Mouse (Mus musculus) intestine, embryonic 14.5 days (tissue): ENCODE measurements around the gene Ambra1. TPM values are rescaled to one million over a fixed set of nuclear protein-coding genes. Genes with fewer than 3 reads are reported as not detected.
A peak's percentile ranks its signal among the peaks of the same experiment; 100 is the strongest.

ENCODE experiments used
- ATAC-seq: fragments of 200-750 bp; cut with Nextera tagmentation; replicated peaks from 2 replicates; pipeline ENCODE4 v1.8.0; 2017; ENCODE audit warnings: low read depth, moderate number of reproducible peaks, moderate TSS enrichment, moderate library complexity; ENCODE audit not compliant: low FRiP score, low TSS enrichment
- DNase-seq: peaks from one replicate; pipeline ENCODE4 v3.0.0-alpha.2; 2018; ENCODE audit warnings: low spot score
- H3K27ac ChIP-seq: fragments of 300-500 bp; sonication (generic); 2 replicates; pipeline ENCODE4 v1.5.1; 2014; ENCODE audit warnings: low read depth, mild to moderate bottlenecking, control low read depth
- H3K27me3 ChIP-seq: fragments of 300-500 bp; sonication (generic); replicated peaks from 2 replicates; pipeline ENCODE4 v1.6.1; 2014; ENCODE audit warnings: low read length, control low read depth; ENCODE audit not compliant: control insufficient read depth, insufficient read depth
- H3K36me3 ChIP-seq: fragments of 300-500 bp; sonication (generic); 2 replicates; pipeline ENCODE4 v1.6.1; 2014; ENCODE audit warnings: low read length, control low read depth; ENCODE audit not compliant: control insufficient read depth, insufficient read depth
- H3K4me1 ChIP-seq: fragments of 300-500 bp; sonication (generic); replicated peaks from 2 replicates; pipeline ENCODE4 v1.6.1; 2014; ENCODE audit warnings: low read length, control low read depth, mixed read lengths; ENCODE audit not compliant: control insufficient read depth, insufficient read depth
- H3K4me2 ChIP-seq: fragments of 300-500 bp; sonication (generic); 2 replicates; pipeline ENCODE4 v1.6.1; 2014; ENCODE audit warnings: low read length
- H3K4me3 ChIP-seq: fragments of 300-500 bp; sonication (generic); 2 replicates; pipeline ENCODE4 v1.5.1; 2014; ENCODE audit warnings: low read depth, low read length, control low read depth, mixed read lengths
- H3K9ac ChIP-seq: fragments of 300-500 bp; sonication (generic); 2 replicates; pipeline ENCODE4 v1.6.1; 2014; ENCODE audit warnings: mild to moderate bottlenecking, low read length
- H3K9me3 ChIP-seq: fragments of 300-500 bp; sonication (generic); 2 replicates; pipeline ENCODE4 v1.6.1; 2016; ENCODE audit warnings: low read length, control low read depth; ENCODE audit not compliant: control insufficient read depth
- WGBS: fragments of 180-500 bp; shearing (Covaris S2); extraction: QIAGEN DNeasy Blood & Tissue Kit; methylation state at CpG from one replicate; pipeline ENCODE4 v1.1.7; 2014; 5-methylcytosine and 5-hydroxymethylcytosine counted together
- microRNA-seq: library from miRNA; unstranded; fragments of <30 nt; microRNA quantifications from one replicate; pipeline ENCODE4, GENCODE M21; 2016
- polyA plus RNA-seq: library from polyadenylated mRNA; unstranded; fragments of >200 nt; fragmentation: Nextera tagmentation; extraction: Ambion mirVana; gene quantifications from 2 replicates; pipeline ENCODE4 v1.2.1, GENCODE M21; 2014

The Ambra1 gene
- polyA plus RNA-seq, 1 experiment from 2014 or later = 15.7 TPM

DNA sequence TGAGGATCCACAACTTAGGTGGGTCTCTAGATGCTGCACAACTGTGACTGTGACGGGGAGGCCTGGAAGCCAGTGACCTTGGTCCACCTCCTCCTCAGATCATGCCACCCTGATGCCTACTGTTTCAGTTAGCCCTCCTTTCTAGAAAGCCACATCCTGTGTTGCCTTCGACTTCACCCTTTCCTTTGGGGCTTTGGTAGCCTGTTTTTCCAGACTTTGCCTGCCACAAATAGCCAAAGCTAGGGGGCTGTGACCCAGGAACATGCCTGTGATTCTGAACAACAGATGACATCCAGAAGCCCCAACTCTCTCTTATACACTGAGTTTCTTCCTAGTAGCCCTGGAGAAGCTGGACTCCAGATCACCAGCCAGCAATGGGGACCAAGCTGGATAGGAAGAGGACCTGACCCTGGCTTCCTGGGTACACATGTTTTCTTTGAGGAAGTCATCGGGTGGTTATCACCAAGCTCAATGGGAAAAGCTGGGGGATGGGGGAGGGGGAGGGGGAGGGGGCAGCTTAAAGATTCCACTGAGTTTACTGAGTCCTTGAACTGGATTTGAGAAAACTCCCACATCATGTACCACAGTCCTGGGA, 234.8 kb downstream of the Ambra1 start:
- peak overlapping the region; percentile 93 for H3K4me2 ChIP-seq
- peaks cover 39% of the 10 kb centered on the region for H3K4me1 ChIP-seq

DNA sequence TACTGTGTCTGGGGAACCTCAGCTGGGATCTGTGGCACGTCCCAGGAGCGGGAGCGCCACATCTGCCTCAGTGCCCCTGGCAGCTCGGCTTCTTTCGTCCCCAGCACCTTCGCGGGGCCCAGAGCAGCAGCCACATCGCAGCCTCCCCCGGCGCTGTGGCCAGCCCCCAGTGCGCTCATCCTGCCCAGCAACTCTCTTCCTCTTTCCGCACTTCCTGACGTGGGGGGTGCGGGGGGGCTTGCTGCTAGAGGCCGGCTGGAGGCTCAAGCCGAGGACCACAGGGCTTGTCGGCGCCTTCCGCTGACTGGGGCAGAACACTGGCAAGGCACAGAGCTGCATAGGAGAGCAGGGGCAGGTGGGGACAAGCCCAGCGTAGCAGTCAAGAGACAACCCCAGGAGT, 235.5 kb downstream of the Ambra1 start:
- Histone ChIP-seq H3K27me3 (no peaks in the 10 kb centered on the region), H3K4me1 (peaks cover 34% of the 10 kb centered on the region), H3K36me3 (no peaks in the 10 kb centered on the region), H3K9me3 (no peaks in the 10 kb centered on the region), H3K27ac (no peak overlapping the region), H3K4me3 (peak overlapping the region; percentile 16), H3K4me2 (peak overlapping the region; percentile 41), H3K9ac (peak overlapping the region; percentile 8)
- 19% methylated on average over 20 of the region's 20 CpGs for WGBS
- ATAC-seq = no peak
- no peak for DNase-seq

More for the DNA sequence above, 234.8 kb downstream of the Ambra1 start:
- no peak overlapping the region for H3K27ac ChIP-seq
- ATAC-seq (no peak), DNase-seq (no peak)
- no peaks in the 10 kb centered on the region for H3K36me3 ChIP-seq
- H3K9me3 ChIP-seq = no peaks in the 10 kb centered on the region
- H3K4me3 ChIP-seq = 0 out of 2 replicates have a peak overlapping the region, but pooled peaks have one; percentile 16
- no peaks in the 10 kb centered on the region for H3K27me3 ChIP-seq
- 71% methylated on average over 3 of the region's 3 CpGs for WGBS
- H3K9ac ChIP-seq = no peak overlapping the region

DNA sequence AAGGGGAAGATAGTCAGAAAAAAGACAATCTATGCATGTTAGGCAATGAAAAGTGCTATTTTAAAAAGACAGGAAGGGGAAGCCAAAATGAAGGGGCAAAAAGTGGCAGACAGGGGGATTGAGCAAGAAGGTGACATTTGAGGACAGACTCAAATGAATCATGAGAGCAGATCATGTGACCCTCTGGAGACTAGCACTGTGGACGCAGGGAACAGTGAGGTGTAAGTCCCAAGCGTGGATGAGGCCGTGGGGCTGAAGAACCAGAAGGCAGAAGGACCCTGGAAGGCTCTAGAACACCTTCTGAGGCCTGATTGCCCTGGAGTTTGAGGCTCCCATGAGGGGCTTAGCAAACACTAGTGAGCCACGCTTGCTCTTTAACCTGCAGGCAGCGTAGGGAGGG, 236.4 kb downstream of the Ambra1 start:
- WGBS = 92% methylated on average over 5 of the region's 5 CpGs
- Histone ChIP-seq H3K36me3 (no peaks in the 10 kb centered on the region), H3K4me3 (no peak overlapping the region), H3K27me3 (no peaks in the 10 kb centered on the region), H3K4me2 (no peak overlapping the region), H3K9me3 (no peaks in the 10 kb centered on the region), H3K4me1 (peaks cover 34% of the 10 kb centered on the region), H3K27ac (no peak overlapping the region), H3K9ac (no peak overlapping the region)
- DNase-seq (no peak), ATAC-seq (no peak)

DNA sequence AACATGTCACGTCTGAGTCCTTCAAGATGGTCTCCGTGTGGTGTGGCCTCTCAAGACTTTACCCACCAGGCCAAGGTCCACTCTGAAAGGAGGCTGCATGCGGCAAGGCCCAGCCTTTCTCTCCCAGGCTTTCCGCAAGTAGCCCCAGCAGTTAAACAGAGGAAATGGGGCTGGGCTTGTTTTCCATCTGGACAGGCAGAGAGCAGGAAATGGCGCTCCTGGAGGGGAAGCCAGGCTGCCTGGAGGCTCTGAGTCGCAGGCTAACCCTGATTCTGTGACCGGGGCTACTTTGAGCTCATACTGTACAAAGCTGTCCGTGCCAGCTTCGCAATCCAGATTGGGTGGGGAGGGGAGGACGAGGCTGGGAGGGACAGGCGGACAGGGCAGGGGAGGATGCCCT, 238.0 kb downstream of the Ambra1 start:
- 51% methylated on average over 11 of the region's 11 CpGs for WGBS
- no peak overlapping the region for H3K9ac ChIP-seq

More for the DNA sequence above, 238.0 kb downstream of the Ambra1 start:
- H3K27ac ChIP-seq = peak overlapping the region; percentile 70
- ATAC-seq (no peak), DNase-seq (no peak)
- H3K4me3 ChIP-seq = no peak overlapping the region
- H3K36me3 ChIP-seq = no peaks in the 10 kb centered on the region
- H3K4me1 ChIP-seq = peaks cover 30% of the 10 kb centered on the region
- no peak overlapping the region for H3K4me2 ChIP-seq
- no peaks in the 10 kb centered on the region for H3K27me3 ChIP-seq
- no peaks in the 10 kb centered on the region for H3K9me3 ChIP-seq

Small RNA genes lying within 50 kb of the gene (microRNA-seq; reads per million reads assigned to microRNA genes)
- not detected for gene Mir6999

Other genes with a start within 250 kb of the Ambra1 start
- 77.0 and 77.6 TPM in 2 replicates for gene Ckap5, start 203.4 kb upstream of the Ambra1 start, polyA plus RNA-seq
- gene F2, start 93.7 kb upstream of the Ambra1 start, polyA plus RNA-seq = 0.18 TPM in 1 of 2 replicates, not detected in the other
- gene Zfp408, start 80.3 kb upstream of the Ambra1 start, polyA plus RNA-seq = 5.5 and 6.6 TPM in 2 replicates
- 149 and 150 TPM in 2 replicates for gene Arhgap1, start 80.3 kb upstream of the Ambra1 start, polyA plus RNA-seq
- gene Atg13, start 19.6 kb upstream of the Ambra1 start, polyA plus RNA-seq = 24.9 and 29.7 TPM in 2 replicates
- gene Harbi1, start 19.3 kb upstream of the Ambra1 start, polyA plus RNA-seq = 15.0 and 17.9 TPM in 2 replicates
- 0.16 TPM in 1 of 2 replicates, not detected in the other for gene Chrm4, start 197.1 kb downstream of the Ambra1 start, polyA plus RNA-seq
- 973 and 1,126 TPM in 2 replicates for gene Mdk, start 202.2 kb downstream of the Ambra1 start, polyA plus RNA-seq
- gene Gm9821, start 215.6 kb downstream of the Ambra1 start, polyA plus RNA-seq = 0.74 and 0.88 TPM in 2 replicates
- 71.9 and 75.6 TPM in 2 replicates for gene Dgkz, start 245.7 kb downstream of the Ambra1 start, polyA plus RNA-seq